Mouse (Mus musculus): ENCODE data around the gene Mcf2l. TPM values are rescaled to one million over a fixed set of nuclear protein-coding genes. Genes with fewer than 3 reads are reported as not detected.

Gene Mcf2l
- polyA plus RNA-seq, 1 experiment, result 2.9 TPM

- no peak for DNase-seq (ENCODE audit: low read depth in 1 of 2, low spot score in 2 of 2)
- no peaks in the 10 kb centered on the region for H3K36me3 ChIP-seq (ENCODE audit: control insufficient read depth, insufficient read depth, low read length)
- H3K27me3 ChIP-seq (ENCODE audit: control insufficient read depth, insufficient read depth, low read length), result no peaks in the 10 kb centered on the region
- TF ChIP-seq CTCF (IDR thresholded peaks at IDR 0.05; ENCODE audit: extremely low read depth, insufficient read depth, insufficient read length, insufficient replicate concordance) (no peak), POLR2A (IDR thresholded peaks at IDR 0.05; ENCODE audit: low read depth, low read length) (no peak)
- no peaks in the 10 kb centered on the region for H3K4me1 ChIP-seq (ENCODE audit: control insufficient read depth, insufficient read depth, insufficient read length)
- 82% methylated on average over 5 of the region's 5 CpGs for WGBS
- no peak overlapping the region for H3K4me3 ChIP-seq (ENCODE audit: extremely low read depth, insufficient read depth, insufficient read length)
- H3K27ac ChIP-seq (ENCODE audit: insufficient read depth, low read length), result no peak overlapping the region
Measured at GRCm38 (mm10) chr8:13037569-13037968, 164.0 kb downstream of the Mcf2l start.

- TF ChIP-seq CTCF (IDR thresholded peaks at IDR 0.05; ENCODE audit: extremely low read depth, insufficient read depth, insufficient read length, insufficient replicate concordance), result no peak
- no peak for TF ChIP-seq POLR2A (IDR thresholded peaks at IDR 0.05; ENCODE audit: low read depth, low read length)
- no peak for DNase-seq (ENCODE audit: low read depth in 1 of 2, low spot score in 2 of 2)
- no peaks in the 10 kb centered on the region for H3K27me3 ChIP-seq (ENCODE audit: control insufficient read depth, insufficient read depth, low read length)
- 48% methylated on average over 6 of the region's 6 CpGs for WGBS
- H3K27ac ChIP-seq (ENCODE audit: insufficient read depth, low read length), result no peak overlapping the region
- no peaks in the 10 kb centered on the region for H3K4me1 ChIP-seq (ENCODE audit: control insufficient read depth, insufficient read depth, insufficient read length)
- no peaks in the 10 kb centered on the region for H3K36me3 ChIP-seq (ENCODE audit: control insufficient read depth, insufficient read depth, low read length)
- no peak overlapping the region for H3K4me3 ChIP-seq (ENCODE audit: extremely low read depth, insufficient read depth, insufficient read length)
Measured at GRCm38 (mm10) chr8:13039054-13039453, 165.4 kb downstream of the Mcf2l start.

GRCm38 (mm10) chr8:13041459-13041858 lies 167.9 kb downstream of the Mcf2l start:
- no peak overlapping the region for H3K4me3 ChIP-seq (ENCODE audit: extremely low read depth, insufficient read depth, insufficient read length)
- no peaks in the 10 kb centered on the region for H3K4me1 ChIP-seq (ENCODE audit: control insufficient read depth, insufficient read depth, insufficient read length)
- 26% methylated on average over 4 of the region's 4 CpGs for WGBS
- no peak for DNase-seq (ENCODE audit: low read depth in 1 of 2, low spot score in 2 of 2)
- no peak overlapping the region for H3K27ac ChIP-seq (ENCODE audit: insufficient read depth, low read length)
- no peaks in the 10 kb centered on the region for H3K36me3 ChIP-seq (ENCODE audit: control insufficient read depth, insufficient read depth, low read length)
- no peak for TF ChIP-seq CTCF (IDR thresholded peaks at IDR 0.05; ENCODE audit: extremely low read depth, insufficient read depth, insufficient read length, insufficient replicate concordance)
- TF ChIP-seq POLR2A (IDR thresholded peaks at IDR 0.05; ENCODE audit: low read depth, low read length), result no peak
- no peaks in the 10 kb centered on the region for H3K27me3 ChIP-seq (ENCODE audit: control insufficient read depth, insufficient read depth, low read length)

GRCm38 (mm10) chr8:13047652-13048051 lies 174.0 kb downstream of the Mcf2l start:
- Histone ChIP-seq H3K4me1 (ENCODE audit: control insufficient read depth, insufficient read depth, insufficient read length) (no peaks in the 10 kb centered on the region), H3K36me3 (ENCODE audit: control insufficient read depth, insufficient read depth, low read length) (no peaks in the 10 kb centered on the region), H3K4me3 (ENCODE audit: extremely low read depth, insufficient read depth, insufficient read length) (no peak overlapping the region), H3K27me3 (ENCODE audit: control insufficient read depth, insufficient read depth, low read length) (no peaks in the 10 kb centered on the region), H3K27ac (ENCODE audit: insufficient read depth, low read length) (no peak overlapping the region)
- 74% methylated on average over 5 of the region's 5 CpGs for WGBS
- DNase-seq (ENCODE audit: low read depth in 1 of 2, low spot score in 2 of 2), result no peak
- TF ChIP-seq CTCF (IDR thresholded peaks at IDR 0.05; ENCODE audit: extremely low read depth, insufficient read depth, insufficient read length, insufficient replicate concordance), result no peak
- no peak for TF ChIP-seq POLR2A (IDR thresholded peaks at IDR 0.05; ENCODE audit: low read depth, low read length)

GRCm38 (mm10) chr8:13050550-13050949 lies 176.9 kb downstream of the Mcf2l start:
- no peaks in the 10 kb centered on the region for H3K4me1 ChIP-seq (ENCODE audit: control insufficient read depth, insufficient read depth, insufficient read length)
- DNase-seq (ENCODE audit: low read depth in 1 of 2, low spot score in 2 of 2), result no peak
- no peak overlapping the region for H3K27ac ChIP-seq (ENCODE audit: insufficient read depth, low read length)
- H3K27me3 ChIP-seq (ENCODE audit: control insufficient read depth, insufficient read depth, low read length), result no peaks in the 10 kb centered on the region
- TF ChIP-seq CTCF (IDR thresholded peaks at IDR 0.05; ENCODE audit: extremely low read depth, insufficient read depth, insufficient read length, insufficient replicate concordance) (no peak), POLR2A (IDR thresholded peaks at IDR 0.05; ENCODE audit: low read depth, low read length) (no peak)
- no peak overlapping the region for H3K4me3 ChIP-seq (ENCODE audit: extremely low read depth, insufficient read depth, insufficient read length)
- WGBS, result 85% methylated on average over 10 of the region's 10 CpGs
- no peaks in the 10 kb centered on the region for H3K36me3 ChIP-seq (ENCODE audit: control insufficient read depth, insufficient read depth, low read length)

GRCm38 (mm10) chr8:13057351-13057750 lies 183.7 kb downstream of the Mcf2l start:
- Histone ChIP-seq H3K36me3 (ENCODE audit: control insufficient read depth, insufficient read depth, low read length) (no peaks in the 10 kb centered on the region), H3K4me1 (ENCODE audit: control insufficient read depth, insufficient read depth, insufficient read length) (no peaks in the 10 kb centered on the region), H3K4me3 (ENCODE audit: extremely low read depth, insufficient read depth, insufficient read length) (no peak overlapping the region), H3K27ac (ENCODE audit: insufficient read depth, low read length) (no peak overlapping the region), H3K27me3 (ENCODE audit: control insufficient read depth, insufficient read depth, low read length) (no peaks in the 10 kb centered on the region)
- TF ChIP-seq CTCF (IDR thresholded peaks at IDR 0.05; ENCODE audit: extremely low read depth, insufficient read depth, insufficient read length, insufficient replicate concordance) (no peak), POLR2A (IDR thresholded peaks at IDR 0.05; ENCODE audit: low read depth, low read length) (no peak)
- WGBS, result 87% methylated on average over 4 of the region's 4 CpGs
- no peak for DNase-seq (ENCODE audit: low read depth in 1 of 2, low spot score in 2 of 2)

- Histone ChIP-seq H3K27me3 (ENCODE audit: control insufficient read depth, insufficient read depth, low read length) (no peaks in the 10 kb centered on the region), H3K4me3 (ENCODE audit: extremely low read depth, insufficient read depth, insufficient read length) (no peak within 1 kb of the TSS), H3K4me1 (ENCODE audit: control insufficient read depth, insufficient read depth, insufficient read length) (no peaks in the 10 kb centered on the region), H3K27ac (ENCODE audit: insufficient read depth, low read length) (no peak within 1 kb of the TSS), H3K36me3 (ENCODE audit: control insufficient read depth, insufficient read depth, low read length) (no peaks in the 10 kb centered on the region)
- TF ChIP-seq POLR2A (IDR thresholded peaks at IDR 0.05; ENCODE audit: low read depth, low read length), result no peak
- no peak for TF ChIP-seq CTCF (IDR thresholded peaks at IDR 0.05; ENCODE audit: extremely low read depth, insufficient read depth, insufficient read length, insufficient replicate concordance)
- WGBS, result 85% methylated on average over 17 of the region's 17 CpGs
- DNase-seq (ENCODE audit: low read depth in 1 of 2, low spot score in 2 of 2), result no peak
Measured at GRCm38 (mm10) chr8:13060441-13061150, 187.0 kb downstream of the Mcf2l start, which contains the start of gene Proz. Gene Proz, plus strand, starts transcription at chr8:13060914.

All from spleen, adult 2 months (tissue).